Comparison of ENCODE assay signal across 8 mouse cellular contexts in genomic region chr13:47043833-47044616, GRCm38 (mm10). TPM values are rescaled to one million over a fixed set of nuclear protein-coding genes. Genes with fewer than 3 reads are reported as not detected.
A peak's percentile ranks its signal among the peaks of the same experiment; 100 is the strongest.
DNase-seq lines count a peak whose midpoint lies in the region; ATAC-seq lines count a peak whose summit lies in the region.

No protein-coding gene starts in this region.

- DNase-seq in thymus, adult 18-20 months, result peak; percentile 34 to 51
- no peak for DNase-seq in thymus, postnatal 25 days
- peak; percentile 35 to 44 for DNase-seq in cerebellum, adult 18-20 months
- peak; percentile 27 for DNase-seq in gastrocnemius, postnatal 25 days
- DNase-seq in spleen, postnatal 36 days (ENCODE audit: low spot score in 2 of 2), result peak; percentile 14 to 15
- no peak for DNase-seq in adipocyte (ENCODE audit: low spot score)

- no peaks in the 10 kb centered on the region for H3K27me3 ChIP-seq in intestine, embryonic 15.5 days (replicated peaks)

- H3K36me3 ChIP-seq in intestine, embryonic 15.5 days, result no peaks in the 10 kb centered on the region
- H3K36me3 ChIP-seq in macrophage (ENCODE audit: inconsistent target), result peaks cover 5% of the 10 kb centered on the region; the same call in 1 of the 2 replicates

- ATAC-seq in intestine, embryonic 15.5 days, result peak; percentile 52

- H3K9me3 ChIP-seq in intestine, embryonic 15.5 days, result no peaks in the 10 kb centered on the region

- peak overlapping the region; percentile 99 for H3K4me2 ChIP-seq in intestine, embryonic 15.5 days (replicated peaks)

- H3K4me1 ChIP-seq in intestine, embryonic 15.5 days (replicated peaks), result peaks cover 8% of the 10 kb centered on the region; the same call in 1 of the 2 replicates

- peak overlapping the region; percentile 75 for H3K9ac ChIP-seq in intestine, embryonic 15.5 days

- peak overlapping the region; percentile 68 for H3K27ac ChIP-seq in intestine, embryonic 15.5 days
- H3K27ac ChIP-seq in macrophage, result no peak overlapping the region

- under 1% methylated on average over 45 of the region's 45 CpGs for WGBS in intestine, embryonic 15.5 days
- 6% methylated on average over 45 of the region's 45 CpGs for WGBS in macrophage (ENCODE audit: missing documents)

- peak overlapping the region; percentile 90 for H3K4me3 ChIP-seq in intestine, embryonic 15.5 days (replicated peaks)
- peak overlapping the region; percentile 62 for H3K4me3 ChIP-seq in macrophage (ENCODE audit: inconsistent target)

- H3K79me2 ChIP-seq in macrophage (ENCODE audit: inconsistent target), result peaks cover 8% of the 10 kb centered on the region; the same call in 1 of the 2 replicates

RNA-seq across cellular contexts. Expression of gene Tpmt, which starts 0.5 kb away (rescaled TPM):
- 1 to 10 TPM; 4.1 to 5.1 TPM for total RNA-seq in gastrocnemius, postnatal 25 days (2021)
- polyA plus RNA-seq in intestine, embryonic 15.5 days (2015; fragmentation: Nextera tagmentation; extraction: Ambion mirVana), result 24.1 and 24.2 TPM in 2 replicates
- total RNA-seq in macrophage (2018; cell fraction: chromatin; rRNA removed), result 1 to 10 TPM in 21 of 26 experiments, under 1 TPM in 1, not detected in 4; 0.96 to 8.0 (median 4.0) TPM
- total RNA-seq in macrophage (2018; cell fraction: cytosol; rRNA removed), result 1 to 10 TPM; 1.5 to 6.0 (median 3.1) TPM
- 1 to 10 TPM in 21 of 26 experiments, under 1 TPM in 4, not detected in 1; 0.54 to 6.9 (median 2.4) TPM for total RNA-seq in macrophage (2018; cell fraction: nucleus; rRNA removed)
- polyA plus RNA-seq in macrophage (2018), result 2.7 to 3.9 TPM (median 3.6 TPM) in 3 replicates

RNA-seq across cellular contexts. Expression of gene Kdm1b, which starts 0.7 kb away (rescaled TPM):
- total RNA-seq in gastrocnemius, postnatal 25 days (2021), result 1 to 10 TPM; 5.6 to 7.2 TPM
- polyA plus RNA-seq in intestine, embryonic 15.5 days (2015; fragmentation: Nextera tagmentation; extraction: Ambion mirVana), result 11.0 and 11.1 TPM in 2 replicates
- 10 to 100 TPM in 21 of 26 experiments, 1 to 10 TPM in 5; 5.8 to 34.4 (median 17.1) TPM for total RNA-seq in macrophage (2018; cell fraction: chromatin; rRNA removed)
- total RNA-seq in macrophage (2018; cell fraction: cytosol; rRNA removed), result 10 to 100 TPM in 3 of 26 experiments, 1 to 10 TPM in 23; 4.9 to 10.8 (median 7.8) TPM
- 10 to 100 TPM in 15 of 26 experiments, 1 to 10 TPM in 11; 4.9 to 22.0 (median 12.0) TPM for total RNA-seq in macrophage (2018; cell fraction: nucleus; rRNA removed)
- 7.2 to 10.2 TPM (median 8.4 TPM) in 3 replicates for polyA plus RNA-seq in macrophage (2018)

RNA-seq across cellular contexts. Expression of gene Nhlrc1, which starts 29.4 kb away (rescaled TPM):
- 1 to 10 TPM; 3.7 to 4.6 TPM for total RNA-seq in gastrocnemius, postnatal 25 days (2021)
- polyA plus RNA-seq in intestine, embryonic 15.5 days (2015; fragmentation: Nextera tagmentation; extraction: Ambion mirVana), result 3.5 and 3.9 TPM in 2 replicates
- 1 to 10 TPM in 5 of 26 experiments, under 1 TPM in 11, not detected in 10; 0.29 to 1.8 (median 0.57) TPM for total RNA-seq in macrophage (2018; cell fraction: chromatin; rRNA removed)
- 1 to 10 TPM in 15 of 26 experiments, under 1 TPM in 11; 0.28 to 2.9 (median 1.1) TPM for total RNA-seq in macrophage (2018; cell fraction: cytosol; rRNA removed)
- total RNA-seq in macrophage (2018; cell fraction: nucleus; rRNA removed), result 1 to 10 TPM in 9 of 26 experiments, under 1 TPM in 12, not detected in 5; 0.24 to 4.5 (median 0.89) TPM
- 1.5 to 3.3 TPM (median 1.6 TPM) in 3 replicates for polyA plus RNA-seq in macrophage (2018)

Comparison
In these comparisons a context has a peak if more than half of its experiments do, and no peak if none do; other contexts are left out.
1. DNase-seq: peak in thymus, adult 18-20 months (2 of 2), cerebellum, adult 18-20 months (2 of 2), gastrocnemius, postnatal 25 days (single experiment) and spleen, postnatal 36 days (2 of 2); none in thymus, postnatal 25 days (single experiment) and adipocyte (single experiment).